Mouse (Mus musculus): ENCODE data around the gene Tsc2. TPM values are rescaled to one million over a fixed set of nuclear protein-coding genes. Genes with fewer than 3 reads are reported as not detected.
A peak's percentile ranks its signal among the peaks of the same experiment; 100 is the strongest.

Tsc2 gene
- polyA plus RNA-seq, 1 experiment from 2014 or later = 71.0 TPM

- Histone ChIP-seq H3K27me3 (no peaks in the 10 kb centered on the region), H3K9ac (no peak overlapping the region), H3K27ac (no peak overlapping the region), H3K36me3 (peaks cover 92% of the 10 kb centered on the region), H3K4me1 (no peaks in the 10 kb centered on the region), H3K9me3 (replicated peaks) (no peaks in the 10 kb centered on the region), H3K4me2 (no peak overlapping the region), H3K4me3 (replicated peaks) (no peak overlapping the region)
- WGBS = 61% methylated on average over 5 of the region's 5 CpGs
- no peak for ATAC-seq (replicated peaks; ENCODE audit: low FRiP score)
Measured at GRCm38 (mm10) chr17:24583599-24584460, 48.6 kb downstream of the Tsc2 start.

DNA sequence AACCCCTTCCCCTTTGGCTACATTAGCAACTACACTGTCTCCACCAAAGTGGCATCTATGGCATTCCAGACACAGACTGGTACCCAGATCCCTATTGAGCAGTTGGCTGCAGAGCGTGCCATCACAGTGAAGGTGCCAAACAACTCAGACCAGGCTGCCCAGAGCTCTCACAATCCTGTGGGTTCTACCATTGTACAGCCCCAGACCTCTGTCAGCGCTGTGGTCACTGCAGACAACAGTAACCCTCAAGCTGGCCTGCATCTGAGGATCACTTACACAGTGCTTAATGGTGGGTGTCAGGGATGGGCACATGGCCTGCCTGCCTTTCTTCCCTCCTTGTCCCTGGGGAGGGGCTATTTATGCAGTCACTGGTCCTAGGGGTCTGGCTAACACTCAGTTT, 52.1 kb downstream of the Tsc2 start:
- Histone ChIP-seq H3K36me3 (peaks cover 95% of the 10 kb centered on the region), H3K9me3 (replicated peaks) (no peaks in the 10 kb centered on the region), H3K4me2 (no peak overlapping the region), H3K9ac (no peak overlapping the region), H3K27ac (0 out of 2 replicates have a peak overlapping the region, but pooled peaks have one; percentile 6), H3K4me3 (replicated peaks) (no peak overlapping the region), H3K4me1 (no peaks in the 10 kb centered on the region), H3K27me3 (no peaks in the 10 kb centered on the region)
- 89% methylated on average over 2 of the region's 2 CpGs for WGBS
- 0 out of 2 replicates have a peak, but pooled peaks have one; percentile 42 for ATAC-seq (replicated peaks; ENCODE audit: low FRiP score)

- H3K9me3 ChIP-seq (replicated peaks) = no peaks in the 10 kb centered on the region
- no peak overlapping the region for H3K4me3 ChIP-seq (replicated peaks)
- peaks cover 96% of the 10 kb centered on the region for H3K36me3 ChIP-seq
- no peaks in the 10 kb centered on the region for H3K4me1 ChIP-seq
- H3K27me3 ChIP-seq = no peaks in the 10 kb centered on the region
- H3K9ac ChIP-seq = no peak overlapping the region
- ATAC-seq (replicated peaks; ENCODE audit: low FRiP score) = no peak
- WGBS = 94% methylated on average over 3 of the region's 3 CpGs
- no peak overlapping the region for H3K4me2 ChIP-seq
- H3K27ac ChIP-seq = 0 out of 2 replicates have a peak overlapping the region, but pooled peaks have one; percentile 6
Measured at GRCm38 (mm10) chr17:24579532-24579931, 52.9 kb downstream of the Tsc2 start.

- H3K9ac ChIP-seq = no peak overlapping the region
- no peak overlapping the region for H3K4me3 ChIP-seq (replicated peaks)
- no peaks in the 10 kb centered on the region for H3K27me3 ChIP-seq
- ATAC-seq (replicated peaks; ENCODE audit: low FRiP score) = no peak
- H3K36me3 ChIP-seq = peaks cover 98% of the 10 kb centered on the region
- H3K4me1 ChIP-seq = no peaks in the 10 kb centered on the region
- no peaks in the 10 kb centered on the region for H3K9me3 ChIP-seq (replicated peaks)
- no peak overlapping the region for H3K4me2 ChIP-seq
- H3K27ac ChIP-seq = no peak overlapping the region
- 95% methylated on average over 9 of the region's 9 CpGs for WGBS
Measured at GRCm38 (mm10) chr17:24573811-24574210, 58.6 kb downstream of the Tsc2 start.

DNA sequence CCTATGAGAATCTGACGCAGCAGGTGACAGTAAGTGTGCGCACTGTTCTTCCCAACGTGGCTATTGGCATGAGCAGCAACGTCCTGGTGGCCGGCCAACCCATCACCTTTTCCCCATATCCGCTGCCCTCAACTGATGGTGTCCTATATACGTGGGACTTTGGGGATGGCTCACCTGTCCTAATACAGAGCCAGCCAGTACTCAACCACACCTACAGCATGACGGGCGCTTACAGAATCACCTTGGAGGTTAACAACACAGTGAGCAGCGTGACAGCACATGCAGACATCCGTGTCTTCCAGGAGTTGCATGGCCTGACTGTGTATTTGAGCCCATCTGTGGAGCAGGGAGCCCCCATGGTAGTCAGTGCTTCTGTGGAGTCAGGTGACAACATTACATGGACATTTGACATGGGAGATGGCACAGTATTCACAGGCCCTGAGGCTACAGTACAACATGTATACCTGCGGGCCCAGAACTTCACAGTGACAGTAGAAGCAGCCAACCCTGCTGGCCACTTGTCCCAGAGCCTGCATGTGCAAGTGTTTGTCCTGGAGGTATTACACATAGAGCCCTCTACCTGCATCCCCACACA, 59.7 kb downstream of the Tsc2 start:
- Histone ChIP-seq H3K27me3 (no peaks in the 10 kb centered on the region), H3K4me3 (replicated peaks) (no peak overlapping the region), H3K4me2 (no peak overlapping the region), H3K27ac (no peak overlapping the region), H3K9ac (no peak overlapping the region), H3K4me1 (no peaks in the 10 kb centered on the region), H3K36me3 (peaks cover 97% of the 10 kb centered on the region), H3K9me3 (replicated peaks) (no peaks in the 10 kb centered on the region)
- WGBS = 97% methylated on average over 12 of the region's 12 CpGs
- ATAC-seq (replicated peaks; ENCODE audit: low FRiP score) = no peak

DNA sequence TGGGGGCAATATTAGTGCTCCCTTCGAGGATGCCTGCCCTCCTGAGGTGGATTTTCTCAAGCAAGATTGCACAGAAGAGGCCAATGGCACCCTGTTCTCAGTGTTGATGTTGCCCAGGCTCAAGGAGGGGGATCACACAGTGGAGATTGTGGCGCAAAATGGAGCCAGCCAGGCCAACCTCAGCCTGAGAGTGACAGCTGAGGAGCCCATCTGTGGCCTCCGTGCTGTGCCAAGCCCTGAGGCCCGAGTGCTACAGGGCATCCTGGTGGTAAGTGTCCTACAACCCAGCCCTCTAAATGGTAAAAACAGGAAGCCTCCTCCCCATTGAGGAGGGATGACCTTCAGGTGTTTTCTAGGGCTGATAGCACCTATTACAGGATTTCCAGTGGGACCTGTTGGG, 62.6 kb downstream of the Tsc2 start:
- H3K4me1 ChIP-seq = peaks cover 5% of the 10 kb centered on the region; the same call in 1 of the 2 replicates
- no peak for ATAC-seq (replicated peaks; ENCODE audit: low FRiP score)
- H3K9ac ChIP-seq = no peak overlapping the region
- peaks cover 96% of the 10 kb centered on the region for H3K36me3 ChIP-seq
- H3K4me3 ChIP-seq (replicated peaks) = no peak overlapping the region
- 93% methylated on average over 4 of the region's 4 CpGs for WGBS
- no peak overlapping the region for H3K27ac ChIP-seq
- H3K27me3 ChIP-seq = no peaks in the 10 kb centered on the region
- H3K4me2 ChIP-seq = no peak overlapping the region
- no peaks in the 10 kb centered on the region for H3K9me3 ChIP-seq (replicated peaks)

DNA sequence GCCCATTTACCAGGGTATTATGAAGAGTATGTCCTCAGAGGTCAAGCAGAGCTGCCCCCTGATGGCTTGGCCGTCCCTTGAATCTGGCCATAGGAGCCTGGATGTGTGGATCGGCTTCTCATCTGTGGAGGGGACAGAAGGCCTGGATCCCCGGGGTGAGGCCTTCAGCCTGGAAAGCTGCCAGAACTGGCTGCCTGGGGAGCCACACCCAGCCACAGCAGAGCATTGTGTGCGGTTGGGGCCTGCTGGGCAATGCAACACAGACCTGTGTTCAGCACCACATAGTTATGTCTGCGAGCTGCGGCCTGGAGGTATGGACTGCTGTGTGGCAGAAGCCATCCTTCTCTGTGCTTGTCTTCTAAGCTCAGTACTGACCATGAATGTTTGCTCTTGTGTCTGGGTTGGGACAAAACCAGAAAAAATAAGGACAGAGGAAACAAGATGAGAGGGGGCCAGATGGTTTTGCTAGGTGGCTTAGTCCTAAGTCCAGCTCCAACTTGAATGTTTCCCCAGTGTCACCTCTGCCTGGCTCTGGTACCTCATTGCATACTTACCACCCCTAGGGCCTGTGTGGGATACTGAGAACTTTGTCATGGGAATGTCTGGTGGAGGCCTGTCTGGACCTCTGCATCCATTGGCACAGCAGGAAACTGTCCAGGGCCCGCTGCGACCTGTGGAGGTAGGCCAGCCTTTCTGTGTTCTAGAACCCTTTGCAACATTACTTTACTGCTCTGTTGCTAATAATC, 65.2 kb downstream of the Tsc2 start:
- no peak overlapping the region for H3K4me2 ChIP-seq
- no peaks in the 10 kb centered on the region for H3K27me3 ChIP-seq
- H3K27ac ChIP-seq = no peak overlapping the region
- peaks cover 5% of the 10 kb centered on the region; the same call in 1 of the 2 replicates for H3K4me1 ChIP-seq
- no peak; the same call in 1 of the 2 replicates for ATAC-seq (replicated peaks; ENCODE audit: low FRiP score)
- H3K4me3 ChIP-seq (replicated peaks) = no peak overlapping the region
- 69% methylated on average over 8 of the region's 8 CpGs for whole genome bisulfite sequencing
- H3K36me3 ChIP-seq = peaks cover 74% of the 10 kb centered on the region
- no peak overlapping the region for H3K9ac ChIP-seq
- H3K9me3 ChIP-seq (replicated peaks) = no peaks in the 10 kb centered on the region

DNA sequence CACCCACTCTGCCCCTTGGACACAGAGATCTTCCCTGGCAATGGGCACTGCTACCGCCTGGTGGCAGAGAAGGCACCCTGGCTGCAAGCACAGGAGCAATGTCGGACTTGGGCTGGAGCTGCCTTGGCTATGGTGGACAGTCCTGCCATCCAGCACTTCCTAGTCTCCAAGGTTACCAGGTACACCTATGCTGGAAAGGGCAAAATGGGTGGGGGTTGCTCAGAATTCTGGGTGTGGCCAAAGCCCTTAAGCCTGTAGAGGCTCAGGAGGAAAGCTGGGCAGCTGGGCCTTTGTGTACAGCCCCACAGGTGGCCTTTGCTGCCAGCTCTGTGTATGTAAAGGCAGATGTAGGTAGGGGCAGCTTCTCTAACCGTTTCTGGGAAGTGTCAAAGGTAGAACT, 66.6 kb downstream of the Tsc2 start:
- WGBS = 82% methylated on average over 3 of the region's 3 CpGs
- Histone ChIP-seq H3K27me3 (no peaks in the 10 kb centered on the region), H3K9me3 (replicated peaks) (no peaks in the 10 kb centered on the region), H3K9ac (no peak overlapping the region), H3K36me3 (peaks cover 60% of the 10 kb centered on the region), H3K4me2 (no peak overlapping the region), H3K4me3 (replicated peaks) (no peak overlapping the region), H3K4me1 (peaks cover 5% of the 10 kb centered on the region; the same call in 1 of the 2 replicates), H3K27ac (no peak overlapping the region)
- no peak for ATAC-seq (replicated peaks; ENCODE audit: low FRiP score)

DNA sequence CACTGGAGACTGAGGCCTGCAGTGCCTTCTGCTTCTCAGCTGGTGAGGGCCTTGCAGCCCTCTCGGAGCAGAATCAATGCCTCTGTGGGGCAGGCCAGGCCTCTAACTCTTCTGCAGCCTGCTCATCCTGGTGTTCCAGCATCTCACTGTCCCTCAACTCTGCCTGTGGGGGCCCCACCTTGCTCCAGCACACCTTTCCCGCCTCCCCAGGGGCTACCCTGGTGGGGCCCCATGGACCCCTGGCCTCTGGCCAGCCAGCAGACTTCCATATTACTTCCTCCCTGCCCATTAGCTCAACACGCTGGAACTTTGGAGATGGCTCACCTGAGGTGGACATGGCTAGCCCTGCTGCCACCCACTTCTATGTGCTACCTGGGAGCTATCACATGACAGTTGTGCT, 67.3 kb downstream of the Tsc2 start:
- no peaks in the 10 kb centered on the region for H3K27me3 ChIP-seq
- H3K9ac ChIP-seq = no peak overlapping the region
- peaks cover 53% of the 10 kb centered on the region for H3K36me3 ChIP-seq
- no peak for ATAC-seq (replicated peaks; ENCODE audit: low FRiP score)
- no peak overlapping the region for H3K4me3 ChIP-seq (replicated peaks)
- H3K9me3 ChIP-seq (replicated peaks) = no peaks in the 10 kb centered on the region
- 80% methylated on average over 3 of the region's 3 CpGs for WGBS
- no peak overlapping the region for H3K27ac ChIP-seq
- peaks cover 5% of the 10 kb centered on the region; the same call in 1 of the 2 replicates for H3K4me1 ChIP-seq
- H3K4me2 ChIP-seq = no peak overlapping the region

- H3K27me3 ChIP-seq = no peaks in the 10 kb centered on the region
- no peak for ATAC-seq (replicated peaks; ENCODE audit: low FRiP score)
- no peak overlapping the region for H3K4me2 ChIP-seq
- H3K4me3 ChIP-seq (replicated peaks) = no peak overlapping the region
- peaks cover 7% of the 10 kb centered on the region for H3K4me1 ChIP-seq
- H3K27ac ChIP-seq = no peak overlapping the region
- WGBS = 87% methylated on average over 4 of the region's 4 CpGs
- no peak overlapping the region for H3K9ac ChIP-seq
- no peaks in the 10 kb centered on the region for H3K9me3 ChIP-seq (replicated peaks)
- peaks cover 46% of the 10 kb centered on the region for H3K36me3 ChIP-seq
Measured at GRCm38 (mm10) chr17:24564422-24564821, 68.0 kb downstream of the Tsc2 start.

DNA sequence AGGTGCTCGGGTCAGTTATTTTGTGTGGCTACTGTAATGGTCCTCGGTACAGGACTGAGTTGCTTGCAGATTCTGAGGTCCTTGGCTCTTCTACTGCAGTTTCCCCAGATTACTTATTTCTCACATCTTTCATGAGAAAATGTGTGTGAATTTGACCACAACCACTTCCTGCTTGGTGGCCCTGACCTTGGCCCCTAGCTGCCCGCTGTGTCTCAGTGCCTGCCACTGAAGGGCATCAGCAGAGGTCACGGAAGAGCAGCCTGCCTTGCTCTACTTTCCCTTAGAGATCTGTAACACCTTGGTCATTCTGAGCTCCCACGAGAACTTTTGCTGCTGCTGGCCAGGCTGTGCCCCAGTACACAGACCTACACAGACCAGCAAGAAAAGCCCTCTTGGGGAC, 68.8 kb downstream of the Tsc2 start:
- WGBS = 79% methylated on average over 5 of the region's 5 CpGs

DNA sequence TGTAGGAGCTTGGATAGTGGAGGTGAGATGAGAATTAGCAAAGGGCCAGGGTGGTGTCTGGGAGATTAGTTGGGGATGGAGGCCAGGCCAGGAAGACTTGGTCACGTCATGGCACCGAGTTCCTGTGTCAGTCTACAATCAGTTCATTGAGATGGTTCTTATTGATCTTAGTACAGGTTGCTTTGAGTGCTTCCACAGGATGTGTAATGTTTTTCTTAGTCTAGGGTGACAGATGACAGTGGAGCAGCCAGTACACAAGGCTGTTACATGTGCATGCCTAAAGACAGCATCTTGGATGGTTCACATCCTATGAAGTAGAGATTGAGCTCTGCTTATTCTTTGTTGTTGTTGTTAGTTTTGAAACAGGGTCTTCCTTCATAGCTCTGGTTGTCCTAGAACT, 70.8 kb downstream of the Tsc2 start:
- no peak overlapping the region for H3K9ac ChIP-seq
- H3K27me3 ChIP-seq = no peaks in the 10 kb centered on the region
- H3K9me3 ChIP-seq (replicated peaks) = no peaks in the 10 kb centered on the region
- WGBS = 92% methylated on average over 2 of the region's 2 CpGs
- H3K36me3 ChIP-seq = peaks cover 22% of the 10 kb centered on the region
- no peak overlapping the region for H3K4me2 ChIP-seq
- ATAC-seq (replicated peaks; ENCODE audit: low FRiP score) = no peak
- peaks cover 24% of the 10 kb centered on the region for H3K4me1 ChIP-seq
- H3K27ac ChIP-seq = no peak overlapping the region
- no peak overlapping the region for H3K4me3 ChIP-seq (replicated peaks)

More for the DNA sequence above, 68.8 kb downstream of the Tsc2 start:
- peak; percentile 27; the same call in 1 of the 2 replicates for ATAC-seq (replicated peaks; ENCODE audit: low FRiP score)
- Histone ChIP-seq H3K36me3 (peaks cover 38% of the 10 kb centered on the region), H3K27ac (no peak overlapping the region), H3K9me3 (replicated peaks) (no peaks in the 10 kb centered on the region), H3K9ac (no peak overlapping the region), H3K4me2 (no peak overlapping the region), H3K27me3 (no peaks in the 10 kb centered on the region), H3K4me1 (peaks cover 14% of the 10 kb centered on the region), H3K4me3 (replicated peaks) (no peak overlapping the region)

All from kidney, embryonic 15.5 days (tissue).